Mouse (Mus musculus) lung, adult 2 months (tissue): Measurements from ENCODE around the gene Cct4.

ENCODE experiments used
- CTCF ChIP-seq: fragments of 200-500 bp; IDR thresholded peaks from 2 replicates; pipeline ENCODE4 v1.5.1; 2011; ENCODE audit warnings: mild to moderate bottlenecking, low read length, control low read depth; ENCODE audit not compliant: insufficient read depth
- POLR2A ChIP-seq: fragments of 200-500 bp; IDR thresholded peaks from 2 replicates; pipeline ENCODE4 v1.6.1; 2011; ENCODE audit warnings: low read depth, mild to moderate bottlenecking, control low read depth, low read length, borderline replicate concordance; ENCODE audit errors: extremely low read depth

DNA sequence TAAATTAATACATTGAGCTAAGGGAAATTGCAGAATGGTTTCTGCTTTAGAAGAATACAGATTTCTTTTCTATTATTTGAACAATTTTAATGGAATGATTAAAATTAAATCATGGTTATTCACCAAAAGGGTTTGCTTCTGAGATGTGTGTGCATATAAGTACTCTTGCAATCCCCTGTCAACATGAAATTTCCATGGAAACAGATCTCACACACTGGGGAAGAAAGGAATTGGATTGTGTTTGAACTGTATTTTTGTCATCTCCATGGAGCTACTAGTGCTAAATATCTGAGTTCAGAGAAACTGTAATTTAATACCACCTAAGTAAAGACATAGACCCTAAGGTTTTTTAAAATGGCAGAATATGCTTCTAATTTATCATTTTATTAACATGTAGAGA is 59.3 kb downstream of the Cct4 start:
- TF ChIP-seq CTCF (no peak), POLR2A (no peak)
